Mouse (Mus musculus) cerebellum, adult 2 months (tissue): ENCODE measurements at regions not wholly inside any gene's neighbourhood (a gene's known extent, or its start where the extent isn't known, plus 50 kb on each side); places are given as distances from the start of the nearest gene placed in this dataset.

Experiments
- CTCF ChIP-seq: fragments of 200-500 bp; IDR thresholded peaks from 2 replicates; pipeline ENCODE4 v1.5.1; 2011; ENCODE audit warnings: low read depth, mild to moderate bottlenecking, control low read depth, low read length, moderate library complexity, borderline replicate concordance; ENCODE audit not compliant: insufficient read depth
- POLR2A ChIP-seq: fragments of 200-500 bp; IDR thresholded peaks from 2 replicates; pipeline ENCODE4 v1.6.1; 2011; ENCODE audit warnings: low read length, control low read depth, borderline replicate concordance; ENCODE audit not compliant: insufficient read depth

GRCm38 (mm10) chr10:66717909-66718308, 378.0 kb upstream of the Jmjd1c start:
- TF ChIP-seq POLR2A (no peak), CTCF (peak; percentile 40; the same call in 1 of the 2 replicates)
